In the genomic region with DNA sequence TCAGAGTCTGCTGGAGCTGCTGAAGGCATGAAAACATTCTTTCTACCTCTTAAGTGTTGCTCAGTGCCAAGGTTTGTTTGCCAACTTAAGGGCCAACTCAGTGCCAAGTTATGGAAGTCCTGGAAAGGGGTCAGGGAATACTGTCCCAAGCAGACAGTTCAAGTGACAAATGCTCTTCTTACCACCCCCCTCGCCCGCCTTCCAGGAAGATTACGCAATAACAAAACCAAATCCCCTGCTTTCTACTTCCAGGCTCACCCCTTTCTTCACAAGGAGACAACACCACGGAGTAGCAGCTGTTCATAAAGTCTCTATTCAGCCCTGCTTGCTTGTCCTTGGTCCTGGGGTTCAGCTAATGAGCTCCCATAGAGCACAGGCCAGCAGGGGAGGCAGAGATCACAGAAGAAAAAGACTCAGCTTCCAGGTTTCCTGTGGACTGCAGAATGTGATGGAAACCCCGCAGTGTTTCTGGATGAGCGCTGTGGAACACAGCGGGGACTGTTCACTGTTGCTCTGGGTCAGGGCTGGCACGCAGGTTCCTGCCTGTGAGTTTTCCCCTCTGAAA, we compare ENCODE assay signal across 9 mouse cellular contexts. TPM values are rescaled to one million over a fixed set of nuclear protein-coding genes. Genes with fewer than 3 reads are reported as not detected.
DNase-seq lines count a peak whose midpoint lies in the region; ATAC-seq and TF ChIP-seq lines count a peak whose summit lies in the region.
"Had no signal": no experiment of that assay in that cellular context is flagged by ENCODE, and none has a peak within 500 bp of the region (broad histone marks: within the 10 kb centered on the region; RNA-seq: fewer than 3 reads in every experiment).

No protein-coding gene starts in this region.

- 0 out of 2 replicates have a peak overlapping the region, but pooled peaks have one; percentile 17 for H3K27ac ChIP-seq in neural tube, embryonic 11.5 days (ENCODE audit: low read depth, low read length)
- H3K27ac ChIP-seq in hindbrain, embryonic 13.5 days = peak overlapping the region; percentile 37; the same call in 1 of the 2 replicates
- no peak overlapping the region for H3K27ac ChIP-seq in midbrain, postnatal 0 days (ENCODE audit: low read depth, low read length)
- H3K27ac ChIP-seq: midbrain, embryonic 12.5 days had no signal

- no peak overlapping the region for H3K9ac ChIP-seq in neural tube, embryonic 11.5 days (ENCODE audit: low read length)
- no peak overlapping the region for H3K9ac ChIP-seq in hindbrain, embryonic 13.5 days
- no peak overlapping the region for H3K9ac ChIP-seq in midbrain, postnatal 0 days (replicated peaks; ENCODE audit: low read length, poor library complexity, severe bottlenecking)
- H3K9ac ChIP-seq: midbrain, embryonic 12.5 days had no signal

- peaks cover 3% of the 10 kb centered on the region; the same call in 1 of the 2 replicates for H3K4me1 ChIP-seq in neural tube, embryonic 11.5 days (ENCODE audit: control insufficient read depth, insufficient read depth, low read length)
- H3K4me1 ChIP-seq in hindbrain, embryonic 13.5 days (replicated peaks) = peaks cover 20% of the 10 kb centered on the region
- H3K4me1 ChIP-seq in midbrain, postnatal 0 days (ENCODE audit: insufficient read depth, low read length) = no peaks in the 10 kb centered on the region; the same call in 1 of the 2 replicates

- ATAC-seq in frontal cortex, adult (ENCODE audit: low TSS enrichment) = 0 out of 2 replicates have a peak, but pooled peaks have one; percentile 57
- ATAC-seq in neural tube, embryonic 11.5 days (ENCODE audit: insufficient read depth, low FRiP score, low TSS enrichment) = peak; percentile 45; the same call in 1 of the 2 replicates
- ATAC-seq in hindbrain, embryonic 13.5 days (ENCODE audit: low FRiP score) = peak; percentile 67
- peak; percentile 23; the same call in 1 of the 2 replicates for ATAC-seq in midbrain, postnatal 0 days (ENCODE audit: low FRiP score)
- ATAC-seq in CD4-positive, CD25-positive, alpha-beta regulatory T cell, adult 4 months = no peak

- no peaks in the 10 kb centered on the region for H3K36me3 ChIP-seq in neural tube, embryonic 11.5 days (ENCODE audit: control insufficient read depth, insufficient read depth, low read length)
- no peaks in the 10 kb centered on the region for H3K36me3 ChIP-seq in hindbrain, embryonic 13.5 days
- no peaks in the 10 kb centered on the region for H3K36me3 ChIP-seq in midbrain, postnatal 0 days (ENCODE audit: insufficient read depth, low read length)
- H3K36me3 ChIP-seq: midbrain, embryonic 12.5 days had no signal

- no peak for DNase-seq in frontal cortex, postnatal 25 days (ENCODE audit: low spot score in 2 of 2)
- no peak for DNase-seq in neural tube, embryonic 11.5 days (ENCODE audit: low spot score)
- no peak for DNase-seq in neural tube, embryonic 10.5 days (ENCODE audit: extremely low spot score, low spot score)
- peak; percentile 60 for DNase-seq in midbrain, postnatal 0 days (ENCODE audit: low spot score)
- DNase-seq in spleen, adult 12 weeks (ENCODE audit: low spot score) = no peak

- no peaks in the 10 kb centered on the region for H3K27me3 ChIP-seq in neural tube, embryonic 11.5 days (ENCODE audit: control insufficient read depth, insufficient read depth, low read length)
- 0 out of 2 replicates have a peak, but pooled peaks cover 3% of the 10 kb centered on the region for H3K27me3 ChIP-seq in hindbrain, embryonic 13.5 days
- H3K27me3 ChIP-seq in midbrain, postnatal 0 days (ENCODE audit: insufficient read depth, low read length) = no peaks in the 10 kb centered on the region

- WGBS in neural tube, embryonic 11.5 days = 37% methylated on average over 8 of the region's 8 CpGs
- 19% methylated on average over 8 of the region's 8 CpGs for WGBS in hindbrain, embryonic 13.5 days
- 16% methylated on average over 8 of the region's 8 CpGs for WGBS in midbrain, postnatal 0 days

- no peak for TF ChIP-seq CTCF in midbrain, postnatal 0 days (IDR thresholded peaks at IDR 0.05)

- H3K4me3 ChIP-seq in neural tube, embryonic 11.5 days (ENCODE audit: low read depth, low read length) = no peak overlapping the region
- no peak overlapping the region for H3K4me3 ChIP-seq in hindbrain, embryonic 13.5 days
- no peak overlapping the region for H3K4me3 ChIP-seq in midbrain, postnatal 0 days (ENCODE audit: low read depth, low read length)
- H3K4me3 ChIP-seq: midbrain, embryonic 12.5 days had no signal

- H3K9me3 ChIP-seq in neural tube, embryonic 11.5 days (ENCODE audit: control insufficient read depth, low read length) = no peaks in the 10 kb centered on the region
- no peaks in the 10 kb centered on the region for H3K9me3 ChIP-seq in hindbrain, embryonic 13.5 days
- no peaks in the 10 kb centered on the region for H3K9me3 ChIP-seq in midbrain, postnatal 0 days (ENCODE audit: low read length)
- H3K9me3 ChIP-seq: midbrain, embryonic 12.5 days had no signal

- H3K4me2 ChIP-seq in neural tube, embryonic 11.5 days (ENCODE audit: low read depth) = no peak overlapping the region
- H3K4me2 ChIP-seq in hindbrain, embryonic 13.5 days = no peak overlapping the region
- H3K4me2 ChIP-seq in midbrain, postnatal 0 days (ENCODE audit: low read depth, low read length, poor library complexity, severe bottlenecking) = no peak overlapping the region
- H3K4me2 ChIP-seq: midbrain, embryonic 12.5 days had no signal

RNA-seq across cellular contexts. Expression of gene Hopx, which starts 22.9 kb away (rescaled TPM):
- 1.2 and 1.6 TPM in 2 replicates for polyA plus RNA-seq in neural tube, embryonic 11.5 days (2014; fragmentation: Nextera tagmentation; extraction: Ambion mirVana)
- polyA plus RNA-seq in hindbrain, embryonic 13.5 days (2015; fragmentation: Nextera tagmentation; extraction: Ambion mirVana) = 4.4 and 6.4 TPM in 2 replicates
- total RNA-seq in midbrain, postnatal 0 days (2014; rRNA removed) = 9.1 and 20.8 TPM in 2 replicates
- polyA plus RNA-seq in midbrain, postnatal 0 days (2015; fragmentation: Nextera tagmentation; extraction: Ambion mirVana) = 1.4 and 1.8 TPM in 2 replicates
- 10 to 100 TPM; 16.4 to 20.4 TPM for polyA plus RNA-seq in CD4-positive, CD25-positive, alpha-beta regulatory T cell, adult 4 months (2017; shearing (Covaris generic))
- polyA plus RNA-seq: midbrain, embryonic 12.5 days had no signal
